Mouse (Mus musculus) skeletal muscle tissue, adult 2 months (tissue): ENCODE results near the gene Rnasek.

ENCODE experiments used
- DNase-seq: peaks from one replicate; pipeline ENCODE4 v3.0.0-alpha.2; 2012; ENCODE audit warnings: low read depth, low spot score

The Rnasek gene

DNA sequence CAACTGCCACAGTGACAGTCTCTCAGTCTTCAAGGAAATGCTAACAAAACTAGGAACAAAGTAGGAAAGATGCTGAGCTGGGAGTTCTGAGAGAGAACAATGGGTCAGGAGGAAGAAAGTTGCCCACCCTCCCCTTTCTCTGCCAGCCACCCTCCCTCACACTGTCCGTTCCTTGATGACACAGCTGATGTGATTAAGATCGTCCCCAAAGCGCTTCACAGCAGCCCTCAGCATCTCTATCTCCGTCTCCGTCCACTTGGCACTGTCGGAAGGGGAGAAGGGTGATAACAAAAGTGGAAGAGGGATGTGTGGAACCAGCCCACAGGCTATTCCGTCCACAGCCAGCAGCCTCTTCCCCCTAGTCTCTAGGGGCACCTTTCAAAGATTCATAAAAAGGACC is 2.9 kb downstream of the Rnasek start:
- DNase-seq = no peak

DNA sequence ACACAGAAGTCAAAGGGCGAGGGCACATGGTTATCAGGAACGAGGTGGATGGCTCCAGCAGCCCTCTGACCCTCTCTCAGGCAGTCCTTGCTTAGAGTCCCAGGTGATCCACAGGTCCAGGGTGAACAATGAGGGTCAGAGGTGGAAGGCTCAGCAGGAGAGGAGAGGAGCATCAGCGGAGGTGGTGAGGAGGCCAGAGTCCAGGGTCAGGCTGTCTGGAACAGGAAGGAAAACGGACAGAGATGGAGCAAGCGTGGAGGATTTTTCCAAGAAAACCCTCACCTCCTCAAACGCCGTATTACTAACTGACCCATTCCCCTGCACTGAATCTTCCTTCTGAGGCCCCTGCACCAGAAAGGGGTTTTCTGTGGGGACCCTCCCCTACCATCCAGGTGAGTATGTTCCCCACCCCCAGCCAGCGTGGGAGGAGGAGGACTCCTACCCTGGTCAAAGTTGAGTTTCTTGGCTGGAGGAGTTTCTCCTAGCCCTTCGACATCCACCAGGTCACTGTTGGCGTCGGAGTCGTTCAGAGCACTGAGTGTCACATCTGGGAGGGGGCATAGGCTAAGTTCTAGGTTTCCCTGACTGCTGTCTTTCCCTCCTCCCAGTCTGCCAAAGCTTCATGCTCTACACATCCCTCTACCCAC is 4.3 kb downstream of the Rnasek start:
- DNase-seq = no peak

GRCm38 (mm10) chr11:70234497-70234896 is 5.1 kb downstream of the Rnasek start:
- no peak for DNase-seq

GRCm38 (mm10) chr11:70234037-70234436 is 5.6 kb downstream of the Rnasek start:
- DNase-seq = peak; percentile 64

DNA sequence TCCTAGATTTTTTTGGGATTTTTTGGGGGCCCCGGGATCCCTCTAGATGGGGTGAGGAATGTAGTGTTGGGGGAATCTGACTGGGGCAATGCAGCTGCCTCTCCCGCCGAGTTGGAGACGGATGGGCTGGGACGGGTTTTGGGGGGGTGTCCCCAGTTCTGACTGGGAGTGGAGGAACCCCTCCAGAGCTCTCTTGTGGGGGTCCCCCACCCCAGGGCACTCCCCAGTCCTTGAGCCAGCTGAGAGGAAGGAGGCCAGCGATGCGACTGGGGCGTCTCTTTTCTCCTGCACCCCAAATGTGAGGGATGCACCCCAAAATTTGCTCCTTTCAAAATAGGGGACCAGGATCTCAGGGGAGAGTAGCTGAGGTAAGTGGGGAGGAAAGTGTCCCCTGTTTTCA is 6.6 kb downstream of the Rnasek start:
- DNase-seq = no peak

DNA sequence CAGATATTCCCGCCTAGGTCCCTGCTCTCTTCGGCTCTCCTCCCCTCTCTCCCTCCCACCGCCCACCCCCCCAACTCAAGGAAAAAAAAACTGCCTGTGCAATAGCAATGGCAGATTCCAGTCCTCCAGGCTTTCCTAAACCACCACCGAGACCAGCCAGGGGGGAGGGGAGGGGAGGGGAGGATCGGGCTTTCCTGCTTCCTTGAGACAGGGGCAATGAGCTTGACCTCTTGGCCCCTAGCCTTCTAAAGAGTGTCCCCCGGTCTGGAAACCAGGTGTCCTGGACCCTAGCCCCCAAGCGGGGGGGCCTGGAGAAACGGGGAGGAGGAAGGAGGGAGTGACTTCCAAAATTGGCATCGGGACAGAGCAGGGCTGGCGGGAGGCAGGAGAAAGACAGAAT is 7.1 kb downstream of the Rnasek start:
- DNase-seq = no peak

- peak; percentile 79 for DNase-seq
Measured at GRCm38 (mm10) chr11:70230239-70230727, 9.4 kb downstream of the Rnasek start.

DNA sequence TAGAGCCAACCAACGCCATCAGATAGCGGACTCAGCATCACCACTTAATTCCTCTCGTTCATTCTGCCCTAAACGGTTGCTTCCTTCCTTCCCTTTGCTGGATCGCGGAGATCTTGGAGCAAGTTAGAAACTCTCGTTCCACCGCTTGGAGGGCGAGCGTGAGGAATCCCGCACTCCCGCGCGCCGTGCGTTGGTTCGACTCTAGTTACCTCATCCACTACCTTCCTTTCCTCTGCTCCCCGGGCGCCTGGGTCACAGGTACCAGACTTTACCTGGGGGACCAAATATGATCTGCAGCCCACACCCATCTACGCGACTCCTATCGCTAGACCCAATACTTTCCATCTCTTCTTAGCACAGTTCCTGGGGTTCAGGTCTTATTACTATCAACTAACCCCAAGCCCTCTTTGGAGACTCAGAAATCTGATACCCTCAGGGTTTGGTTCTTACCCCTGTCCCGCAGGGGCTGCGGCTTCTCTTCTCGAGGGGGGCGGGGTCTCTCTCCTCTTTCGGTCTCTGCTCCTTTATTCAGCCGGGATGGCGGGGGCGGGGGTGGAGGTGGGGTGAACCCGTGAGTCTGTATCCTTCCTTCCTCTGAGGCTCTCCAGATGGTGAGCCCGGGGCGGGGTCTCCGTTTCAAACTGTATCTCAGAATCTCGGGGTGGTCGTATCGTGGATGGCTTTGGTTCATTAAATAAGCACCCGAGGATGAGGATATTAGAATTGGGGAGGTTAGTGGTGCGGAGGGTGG is 10.2 kb downstream of the Rnasek start, which contains the start of gene Bcl6b:
TSS of gene Bcl6b (minus strand) at position 539 of the 751 bp plus-strand sequence.
- no peak for DNase-seq

DNA sequence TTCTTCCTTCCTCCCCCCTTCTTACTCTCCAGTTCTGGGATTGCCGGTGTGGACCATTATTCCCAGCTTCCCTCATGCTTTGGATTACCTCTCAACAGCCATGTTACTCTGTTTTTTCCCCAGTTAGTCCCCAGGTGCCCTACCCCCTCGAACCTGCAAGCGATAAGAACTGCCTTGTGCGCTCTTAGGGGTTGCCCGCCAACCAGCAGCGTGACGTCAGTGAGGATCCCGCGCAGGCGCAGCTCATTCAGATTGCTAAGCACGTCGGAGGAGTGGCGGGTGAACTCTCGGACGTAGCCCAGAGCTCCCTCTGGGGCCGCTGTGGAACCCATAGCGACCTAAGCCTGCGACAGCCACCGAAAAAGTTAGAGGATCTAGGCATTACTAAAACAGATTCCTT is 10.8 kb downstream of the Rnasek start:
- DNase-seq = peak; percentile 70

DNA sequence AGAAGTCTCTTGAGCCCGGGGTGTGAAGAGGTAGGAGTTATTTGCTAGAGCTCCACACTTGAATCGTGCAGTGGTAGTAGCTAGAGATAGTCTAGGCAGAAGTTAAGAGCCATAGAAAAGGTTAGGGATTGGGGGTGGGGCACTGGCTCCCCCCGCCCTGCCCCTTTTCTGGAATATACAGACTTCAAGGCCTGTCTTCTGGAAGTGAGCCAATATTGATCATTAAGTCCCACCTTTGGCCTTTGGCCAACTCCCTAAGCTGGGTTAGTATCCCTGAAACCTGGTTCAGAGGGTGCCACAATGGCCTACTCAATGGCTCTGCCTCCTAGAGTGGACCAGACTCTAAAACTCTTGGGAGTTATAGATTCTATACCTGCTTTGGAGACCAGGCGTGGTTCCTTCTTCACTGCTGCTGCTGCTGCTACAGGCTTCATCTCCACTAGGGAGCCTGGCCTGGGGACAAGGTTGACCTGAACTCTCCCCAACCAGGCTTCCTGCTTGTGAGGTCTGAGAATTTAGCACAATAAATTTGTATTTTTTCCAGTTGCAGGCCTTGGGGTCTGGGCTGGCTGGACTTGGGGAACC is 11.9 kb downstream of the Rnasek start:
- no peak for DNase-seq

DNA sequence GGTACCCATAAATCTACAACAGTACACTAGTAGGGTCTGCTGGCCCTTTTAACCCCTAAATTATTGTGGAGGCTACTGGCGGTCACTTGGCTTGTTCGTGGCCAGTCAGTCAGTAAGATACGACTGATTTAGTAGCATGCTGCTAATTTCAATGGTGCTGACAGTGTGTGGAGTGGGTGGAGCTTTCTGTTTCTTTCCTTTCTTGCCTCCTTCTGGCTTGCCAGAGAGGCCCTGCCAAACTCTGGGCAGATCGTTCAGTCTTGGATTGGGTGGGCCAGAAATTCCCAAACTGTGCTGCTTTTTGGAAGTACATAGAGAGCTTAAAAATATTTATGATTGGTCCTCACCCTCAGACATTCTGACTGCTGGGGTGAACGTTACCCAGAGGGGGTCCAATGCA is 12.5 kb downstream of the Rnasek start:
- no peak for DNase-seq

DNA sequence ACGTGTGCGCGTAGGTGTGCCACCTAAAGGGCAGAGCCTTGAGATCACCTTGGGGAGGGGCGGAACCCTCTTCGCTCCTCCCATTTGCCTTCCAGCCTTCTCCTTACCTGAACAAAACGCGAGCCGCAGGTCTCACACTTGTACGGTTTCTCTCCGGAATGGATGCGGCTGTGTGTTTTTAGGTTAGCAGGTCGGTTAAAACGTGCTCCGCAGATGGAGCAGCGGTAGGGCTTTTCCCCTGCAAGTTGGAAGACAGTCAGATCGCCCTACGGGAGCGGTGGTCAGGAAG is 13.1 kb downstream of the Rnasek start:
- no peak for DNase-seq

DNA sequence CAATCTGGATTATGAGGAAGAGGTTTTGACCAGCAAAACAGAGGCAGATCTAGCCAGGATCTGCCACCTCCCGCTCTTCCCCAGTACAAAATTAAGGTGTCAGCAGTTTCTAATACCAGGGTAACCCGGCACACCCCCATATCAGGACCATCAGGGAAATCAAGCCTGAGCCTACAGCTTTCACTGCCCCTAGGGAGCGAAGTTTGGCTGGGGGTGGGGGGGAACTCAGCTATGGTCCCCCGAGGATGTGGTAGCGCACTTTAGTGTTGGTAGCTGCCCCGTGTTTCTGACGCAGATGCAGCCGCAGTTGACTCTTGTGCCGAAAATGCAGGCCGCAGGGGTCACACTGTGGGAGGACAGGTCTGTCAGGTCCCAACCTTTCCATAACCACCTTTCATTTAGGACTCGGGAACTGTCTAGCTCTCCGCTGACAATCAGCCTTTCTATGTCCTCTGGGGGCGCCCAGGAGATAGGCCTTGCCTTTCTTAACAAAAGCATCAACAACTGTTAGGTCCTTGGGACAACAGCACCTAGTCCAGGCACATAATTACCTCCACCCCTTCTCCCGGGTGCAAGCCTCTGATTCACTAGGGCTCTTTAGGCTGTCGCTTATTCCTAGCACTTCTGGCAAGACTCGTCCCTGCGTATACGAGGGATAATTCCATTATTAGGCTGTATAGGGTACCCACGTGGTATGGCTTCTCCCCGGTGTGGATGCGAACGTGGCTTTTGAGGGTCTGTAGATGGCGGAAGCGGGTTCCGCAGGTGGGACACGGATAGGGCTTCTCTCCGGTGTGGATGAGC is 13.6 kb downstream of the Rnasek start:
- DNase-seq = no peak

- DNase-seq = no peak
Measured at GRCm38 (mm10) chr11:70223724-70224123, 15.9 kb downstream of the Rnasek start.

- no peak for DNase-seq
Measured at GRCm38 (mm10) chr11:70221603-70222500, 17.8 kb downstream of the Rnasek start.

DNA sequence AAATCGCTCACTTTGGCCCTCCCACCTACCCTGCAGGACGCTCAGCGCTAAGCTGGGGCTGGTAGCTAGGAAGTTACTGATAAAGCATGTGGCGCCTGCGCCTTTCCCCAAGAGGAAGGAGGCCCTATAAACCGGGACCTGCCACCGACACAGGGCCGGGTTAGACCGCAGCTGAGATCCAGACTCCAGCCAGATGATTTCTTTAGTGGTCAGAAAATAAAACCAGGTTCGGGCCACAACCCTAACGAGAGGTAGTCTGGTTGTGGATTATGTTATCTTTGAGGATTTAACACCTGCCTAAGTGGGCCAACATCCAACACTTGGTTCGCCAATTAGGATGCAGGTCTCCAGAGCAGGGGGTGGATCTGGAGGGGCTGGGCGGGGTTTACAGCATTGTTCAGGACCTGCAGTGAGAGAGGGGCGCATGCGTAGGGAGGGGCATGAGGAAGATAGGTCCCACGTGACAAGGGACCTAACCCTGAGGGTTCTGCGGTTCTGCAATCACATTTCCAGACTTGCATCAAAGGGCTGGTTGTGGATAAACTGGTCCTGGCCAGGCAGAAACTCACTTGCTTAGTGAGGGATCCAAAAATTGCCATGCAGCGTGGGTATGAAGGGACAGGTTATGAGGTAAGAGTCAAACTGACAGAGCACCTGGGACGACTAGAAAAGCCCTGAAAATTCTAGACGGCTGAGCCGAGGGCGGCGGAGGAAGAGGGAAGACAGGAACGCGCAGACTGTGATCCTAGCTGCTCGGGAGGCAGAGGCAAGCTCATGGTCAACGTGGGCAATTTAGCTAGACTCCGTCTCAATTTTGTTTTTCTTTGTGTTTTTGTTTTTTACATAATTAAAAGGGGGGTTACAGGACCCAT is 18.7 kb downstream of the Rnasek start, which contains the start of gene Slc16a13:
TSS of gene Slc16a13 (minus strand) at position 334 of the 872 bp plus-strand sequence.
- DNase-seq = peak; percentile 90

GRCm38 (mm10) chr11:70220323-70220722 is 19.3 kb downstream of the Rnasek start:
- no peak for DNase-seq

GRCm38 (mm10) chr11:70219873-70220272 is 19.8 kb downstream of the Rnasek start:
- DNase-seq = no peak

GRCm38 (mm10) chr11:70218741-70219470 is 20.7 kb downstream of the Rnasek start:
- no peak for DNase-seq
